Mouse (Mus musculus): ENCODE data around the gene Usp6nl.

DNA sequence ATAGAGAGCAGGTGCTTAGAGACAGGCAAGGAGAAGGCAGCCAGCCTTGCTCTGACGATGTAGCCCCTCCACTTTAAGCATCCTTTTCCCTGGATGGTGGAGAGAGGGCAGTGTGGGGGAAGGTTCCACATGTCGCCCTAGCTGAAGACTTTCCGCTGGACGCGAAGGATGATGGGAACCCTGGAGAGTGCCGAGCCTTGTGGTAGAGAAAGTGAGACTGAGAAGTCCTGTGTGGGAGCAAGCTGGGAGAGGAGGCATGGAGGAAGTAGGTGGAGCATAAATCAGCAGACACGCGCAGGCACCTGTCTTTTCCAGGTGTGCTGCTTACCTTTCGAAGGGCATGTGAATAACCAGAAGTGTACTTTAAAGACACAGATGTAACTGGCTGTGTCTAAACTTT, 57.9 kb downstream of the Usp6nl start:
- TF ChIP-seq POLR2A (IDR thresholded peaks at IDR 0.05; ENCODE audit: low read depth, low read length), result no peak
- no peak for TF ChIP-seq CTCF (IDR thresholded peaks at IDR 0.05; ENCODE audit: extremely low read depth, insufficient read depth, insufficient read length, insufficient replicate concordance)

Measured in spleen, adult 2 months (tissue).